Mouse (Mus musculus) effector memory CD4-positive, alpha-beta T cell, adult 5 months (primary cell): Measurements from ENCODE around the gene BC117090. TPM values are rescaled to one million over a fixed set of nuclear protein-coding genes. Genes with fewer than 3 reads are reported as not detected.

Experiments
- polyA plus RNA-seq: library from polyadenylated mRNA; unstranded; fragments of 100-300 nt; shearing (Covaris generic); gene quantifications from one replicate; pipeline ENCODE4 v1.2.1, GENCODE M21; 2017

BC117090 gene
- polyA plus RNA-seq, result not detected

GRCm38 (mm10) chr16:36334232-36334631, at the start of gene BC117090:
BC117090 (minus strand) TSS chr16:36334332.

GRCm38 (mm10) chr16:36367648-36368047, 33.5 kb upstream of the BC117090 start, which contains the start of gene BC100530:
BC100530 (minus strand) TSS chr16:36367748.

GRCm38 (mm10) chr16:36276796-36277195, 57.3 kb downstream of the BC117090 start, which contains the start of gene Stfa1:
Stfa1 (plus strand) TSS chr16:36276951.

Other genes starting within 250 kb of the BC117090 start
- gene Csta1, start 203.1 kb downstream of the BC117090 start, polyA plus RNA-seq, result not detected
- not detected for gene Stfa2l1, start 177.5 kb downstream of the BC117090 start, polyA plus RNA-seq
- not detected for gene Gm5483, start 150.1 kb downstream of the BC117090 start, polyA plus RNA-seq
- gene Gm5416, start 123.9 kb downstream of the BC117090 start, polyA plus RNA-seq, result not detected
- not detected for gene 2010005H15Rik, start 112.9 kb downstream of the BC117090 start, polyA plus RNA-seq
- not detected for gene Stfa1, start 57.4 kb downstream of the BC117090 start, polyA plus RNA-seq
- not detected for gene BC100530, start 33.4 kb upstream of the BC117090 start, polyA plus RNA-seq
- not detected for gene Stfa2, start 74.1 kb upstream of the BC117090 start, polyA plus RNA-seq
- gene Stfa3, start 121.1 kb upstream of the BC117090 start, polyA plus RNA-seq, result not detected
- 0.09 TPM for gene Casr, start 227.8 kb upstream of the BC117090 start, polyA plus RNA-seq